Mouse (Mus musculus) brain, embryonic 14.5 days (tissue): ENCODE data around the gene Shc4.

Experiments used
- CTCF ChIP-seq: fragments of 200-500 bp; IDR thresholded peaks from 2 replicates; pipeline ENCODE4 v1.5.1; 2012; ENCODE audit warnings: inconsistent platforms, mild to moderate bottlenecking, moderate library complexity, borderline replicate concordance; ENCODE audit not compliant: insufficient read depth, insufficient read length; ENCODE audit errors: extremely low read depth
- POLR2A ChIP-seq: fragments of 200-500 bp; IDR thresholded peaks from 2 replicates; pipeline ENCODE4 v1.6.1; 2012; ENCODE audit warnings: mild to moderate bottlenecking, inconsistent platforms, borderline replicate concordance; ENCODE audit not compliant: poor library complexity, insufficient read depth, insufficient read length, severe bottlenecking; ENCODE audit errors: extremely low read depth

DNA sequence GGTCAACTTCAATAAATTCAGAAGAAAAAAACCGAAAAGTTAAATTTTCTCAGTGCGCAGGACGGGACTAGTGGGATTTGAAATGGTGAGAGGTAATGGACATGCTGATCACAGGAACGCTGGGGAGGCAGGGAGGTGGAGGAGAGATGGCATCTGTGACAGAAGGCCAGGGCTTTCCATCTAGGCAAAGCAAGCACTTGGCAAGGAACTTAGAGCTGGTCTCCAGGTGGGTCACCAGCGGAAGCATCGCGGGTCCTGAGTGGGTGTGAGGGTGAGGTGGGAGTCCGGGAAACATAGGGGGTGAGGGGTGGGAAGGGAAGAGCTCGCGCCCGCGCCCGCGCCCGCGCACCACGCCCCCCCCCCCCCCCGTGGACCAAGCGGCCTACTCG lies 51.4 kb downstream of the Shc4 start:
- TF ChIP-seq CTCF (no peak), POLR2A (no peak)
